Mouse (Mus musculus): ENCODE results near the gene Twsg1. TPM values are rescaled to one million over a fixed set of nuclear protein-coding genes. Genes with fewer than 3 reads are reported as not detected.

Twsg1 gene
- polyA plus RNA-seq, 1 experiment from 2014 or later: 16.9 TPM

DNA sequence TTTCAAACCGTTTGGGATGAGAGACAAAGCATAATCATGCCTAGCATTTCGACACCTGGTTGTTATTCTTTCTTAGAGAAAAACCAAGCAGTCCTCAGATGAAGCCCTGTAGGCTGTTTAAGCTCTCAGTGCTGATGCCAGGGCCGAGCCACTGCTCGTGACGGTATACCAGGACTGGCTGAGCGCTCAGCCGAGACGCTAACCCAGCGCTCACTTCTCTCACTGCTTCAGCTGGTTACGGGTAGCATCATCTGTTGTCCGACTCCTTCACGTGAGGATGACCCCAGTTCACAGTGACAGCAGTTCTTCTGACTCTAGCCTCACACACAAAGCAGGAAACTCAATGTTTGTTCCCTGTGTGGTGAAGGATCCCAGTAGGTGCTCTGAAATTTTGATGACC lies 10.8 kb downstream of the Twsg1 start:
- peak overlapping the region; percentile 18; the same call in 1 of the 2 replicates for H3K27ac ChIP-seq (ENCODE audit: low read length)
- no peak for ATAC-seq (ENCODE audit: low read depth)
- 75% methylated on average over 12 of the region's 12 CpGs for WGBS (ENCODE audit: insufficient replicate concordance)
- H3K4me2 ChIP-seq (ENCODE audit: low read depth, low read length): peak overlapping the region; percentile 12; the same call in 1 of the 2 replicates
- no peaks in the 10 kb centered on the region for H3K9me3 ChIP-seq (replicated peaks; ENCODE audit: control insufficient read depth, low read length)
- no peak overlapping the region for H3K9ac ChIP-seq (ENCODE audit: low read depth, low read length)
- H3K36me3 ChIP-seq (ENCODE audit: control insufficient read depth, insufficient read depth): no peaks in the 10 kb centered on the region
- H3K4me1 ChIP-seq (ENCODE audit: control insufficient read depth, low read depth, low read length): peaks cover 6% of the 10 kb centered on the region
- H3K27me3 ChIP-seq (ENCODE audit: control insufficient read depth, insufficient read depth, low read depth, low read length): no peaks in the 10 kb centered on the region
- no peak overlapping the region for H3K4me3 ChIP-seq (ENCODE audit: low read depth, low read length)

DNA sequence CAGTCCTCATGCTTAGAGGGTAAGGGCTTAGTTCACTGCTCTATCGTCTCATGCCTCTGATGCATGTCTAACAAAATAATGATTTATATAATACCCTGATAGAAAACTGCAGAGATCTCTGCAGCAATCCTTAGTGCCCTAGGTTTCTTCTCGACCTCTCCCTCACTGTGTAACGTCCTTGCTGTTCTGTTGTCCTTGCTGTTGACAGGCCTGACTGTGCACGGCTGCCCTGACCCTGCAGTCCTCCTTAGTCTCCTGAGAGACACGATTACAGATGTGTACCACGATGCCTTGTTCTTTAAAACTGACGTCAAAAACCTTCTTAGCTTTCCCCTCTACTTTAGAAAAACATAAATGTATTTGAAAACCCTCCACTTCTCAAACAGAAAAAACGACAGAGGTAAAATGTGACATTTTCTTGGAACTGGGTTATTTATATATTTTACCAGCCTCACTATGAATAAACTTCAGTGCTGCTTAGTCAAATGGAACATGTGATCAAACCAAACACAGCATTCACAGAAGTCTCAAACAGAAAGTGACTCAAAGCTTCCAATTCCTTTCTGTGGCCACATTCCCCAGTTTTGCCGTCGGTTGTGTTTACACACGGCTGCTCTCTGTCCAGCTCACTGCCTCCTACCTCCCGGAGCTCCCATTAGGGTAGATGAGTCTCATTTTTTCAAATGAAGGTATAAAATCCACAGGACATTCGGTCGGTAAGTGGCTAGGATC lies 11.4 kb downstream of the Twsg1 start:
- peak overlapping the region; percentile 12; the same call in 1 of the 2 replicates for H3K4me2 ChIP-seq (ENCODE audit: low read depth, low read length)
- ATAC-seq (ENCODE audit: low read depth): peak; percentile 46; the same call in 1 of the 2 replicates
- WGBS (ENCODE audit: insufficient replicate concordance): 60% methylated on average over 14 of the region's 14 CpGs

DNA sequence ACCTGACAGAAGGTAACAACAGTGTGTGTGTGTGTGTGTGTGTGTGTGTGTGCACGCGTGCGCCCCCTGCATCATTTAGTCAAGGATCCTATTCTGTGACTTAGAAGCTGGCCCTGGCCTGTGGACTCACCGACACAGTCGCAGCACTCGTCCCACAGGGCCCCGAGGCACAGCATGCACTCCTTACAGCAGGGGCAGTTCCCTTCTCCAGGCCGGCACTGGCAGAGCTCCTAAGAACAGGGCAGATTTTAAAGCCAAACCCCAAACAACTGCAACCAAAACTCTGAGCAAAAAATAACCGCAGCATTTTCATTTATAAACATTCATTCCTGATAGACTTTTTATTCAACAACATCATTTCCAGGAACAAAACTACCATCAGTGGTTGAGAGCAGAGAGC lies 13.4 kb downstream of the Twsg1 start:
- Histone ChIP-seq H3K27ac (ENCODE audit: low read length) (no peak overlapping the region), H3K4me1 (ENCODE audit: control insufficient read depth, low read depth, low read length) (peaks cover 6% of the 10 kb centered on the region), H3K27me3 (ENCODE audit: control insufficient read depth, insufficient read depth, low read depth, low read length) (no peaks in the 10 kb centered on the region), H3K9me3 (replicated peaks; ENCODE audit: control insufficient read depth, low read length) (no peaks in the 10 kb centered on the region), H3K4me2 (ENCODE audit: low read depth, low read length) (no peak overlapping the region), H3K36me3 (ENCODE audit: control insufficient read depth, insufficient read depth) (peaks cover 5% of the 10 kb centered on the region), H3K4me3 (ENCODE audit: low read depth, low read length) (no peak overlapping the region), H3K9ac (ENCODE audit: low read depth, low read length) (no peak overlapping the region)
- no peak for ATAC-seq (ENCODE audit: low read depth)
- 88% methylated on average over 9 of the region's 9 CpGs for WGBS (ENCODE audit: insufficient replicate concordance)

More for the DNA sequence above, 11.4 kb downstream of the Twsg1 start:
- Histone ChIP-seq H3K9me3 (replicated peaks; ENCODE audit: control insufficient read depth, low read length) (no peaks in the 10 kb centered on the region), H3K4me3 (ENCODE audit: low read depth, low read length) (no peak overlapping the region), H3K4me1 (ENCODE audit: control insufficient read depth, low read depth, low read length) (peaks cover 6% of the 10 kb centered on the region), H3K9ac (ENCODE audit: low read depth, low read length) (no peak overlapping the region), H3K27ac (ENCODE audit: low read length) (peak overlapping the region; percentile 54), H3K36me3 (ENCODE audit: control insufficient read depth, insufficient read depth) (no peaks in the 10 kb centered on the region), H3K27me3 (ENCODE audit: control insufficient read depth, insufficient read depth, low read depth, low read length) (no peaks in the 10 kb centered on the region)

DNA sequence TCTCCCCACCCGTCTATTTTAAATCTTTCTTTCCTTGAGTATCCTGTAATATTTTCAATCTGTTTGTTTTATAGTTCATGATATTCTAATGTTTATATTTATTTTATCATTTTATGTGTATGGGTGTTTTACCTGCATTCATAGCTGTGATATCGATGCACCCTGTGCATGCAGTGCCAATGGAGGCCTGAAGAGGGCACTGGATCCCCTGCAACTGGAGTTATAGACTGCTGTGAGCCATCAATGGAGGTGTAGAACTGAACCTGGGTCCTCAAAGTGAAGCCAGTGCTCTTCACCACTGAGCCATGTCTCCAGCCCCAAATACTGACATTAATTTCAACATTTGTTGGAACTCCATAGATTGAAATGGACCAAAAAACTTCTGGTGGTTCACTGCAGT lies 17.3 kb downstream of the Twsg1 start:
- peaks cover 5% of the 10 kb centered on the region for H3K4me1 ChIP-seq (ENCODE audit: control insufficient read depth, low read depth, low read length)
- H3K9ac ChIP-seq (ENCODE audit: low read depth, low read length): no peak overlapping the region
- ATAC-seq (ENCODE audit: low read depth): no peak
- no peaks in the 10 kb centered on the region for H3K9me3 ChIP-seq (replicated peaks; ENCODE audit: control insufficient read depth, low read length)
- 74% methylated on average over 2 of the region's 2 CpGs for WGBS (ENCODE audit: insufficient replicate concordance)
- H3K36me3 ChIP-seq (ENCODE audit: control insufficient read depth, insufficient read depth): peaks cover 5% of the 10 kb centered on the region
- no peak overlapping the region for H3K27ac ChIP-seq (ENCODE audit: low read length)
- H3K4me2 ChIP-seq (ENCODE audit: low read depth, low read length): no peak overlapping the region
- H3K27me3 ChIP-seq (ENCODE audit: control insufficient read depth, insufficient read depth, low read depth, low read length): no peaks in the 10 kb centered on the region
- no peak overlapping the region for H3K4me3 ChIP-seq (ENCODE audit: low read depth, low read length)

DNA sequence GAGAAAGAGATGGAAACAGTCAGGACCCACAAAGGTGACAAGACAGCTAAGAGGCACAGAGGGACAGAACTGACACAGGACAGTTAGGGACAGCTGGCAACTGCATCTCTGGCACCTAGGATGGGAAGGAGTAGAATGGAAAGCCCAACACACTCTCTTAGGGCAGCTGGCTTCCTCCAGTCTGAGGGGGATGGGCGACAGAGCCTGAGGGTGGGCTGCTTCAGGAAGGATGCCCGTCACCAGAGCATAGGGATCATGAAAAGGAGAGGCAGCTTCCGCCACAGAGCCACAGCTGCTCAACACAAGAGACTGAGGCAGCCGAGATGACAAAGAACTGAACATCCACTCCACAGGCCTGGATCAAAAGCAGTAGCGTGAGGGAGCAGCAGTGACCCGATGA lies 19.5 kb downstream of the Twsg1 start:
- no peak overlapping the region for H3K27ac ChIP-seq (ENCODE audit: low read length)

DNA sequence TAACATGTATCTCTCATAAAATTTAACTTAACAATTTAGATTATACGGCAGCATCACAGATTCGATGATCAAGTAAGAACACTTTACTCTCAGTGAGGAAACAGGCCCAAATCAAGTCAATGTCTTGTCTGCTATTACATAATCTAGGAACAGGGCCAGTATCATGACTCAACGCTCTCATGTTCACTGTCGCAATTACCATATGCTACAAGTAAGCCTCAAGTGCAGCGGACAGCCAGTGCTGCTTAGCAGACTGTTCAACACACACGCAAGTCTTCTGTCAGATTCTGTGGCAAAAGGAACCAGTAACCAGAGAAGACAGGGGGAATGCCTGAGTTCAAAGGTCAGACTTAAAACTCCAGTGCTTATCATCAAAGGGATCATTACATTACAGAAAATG lies 20.1 kb downstream of the Twsg1 start:
- H3K27ac ChIP-seq (ENCODE audit: low read length): no peak overlapping the region
- no peaks in the 10 kb centered on the region for H3K9me3 ChIP-seq (replicated peaks; ENCODE audit: control insufficient read depth, low read length)
- H3K27me3 ChIP-seq (ENCODE audit: control insufficient read depth, insufficient read depth, low read depth, low read length): no peaks in the 10 kb centered on the region
- H3K4me3 ChIP-seq (ENCODE audit: low read depth, low read length): no peak overlapping the region
- no peak overlapping the region for H3K4me2 ChIP-seq (ENCODE audit: low read depth, low read length)
- peak; percentile 37; the same call in 1 of the 2 replicates for ATAC-seq (ENCODE audit: low read depth)
- H3K4me1 ChIP-seq (ENCODE audit: control insufficient read depth, low read depth, low read length): peaks cover 5% of the 10 kb centered on the region
- H3K9ac ChIP-seq (ENCODE audit: low read depth, low read length): no peak overlapping the region
- WGBS (ENCODE audit: insufficient replicate concordance): 72% methylated on average over 6 of the region's 6 CpGs
- peaks cover 5% of the 10 kb centered on the region for H3K36me3 ChIP-seq (ENCODE audit: control insufficient read depth, insufficient read depth)

More for the DNA sequence above, 19.5 kb downstream of the Twsg1 start:
- peaks cover 5% of the 10 kb centered on the region for H3K36me3 ChIP-seq (ENCODE audit: control insufficient read depth, insufficient read depth)
- WGBS (ENCODE audit: insufficient replicate concordance): 66% methylated on average over 6 of the region's 6 CpGs
- H3K4me3 ChIP-seq (ENCODE audit: low read depth, low read length): no peak overlapping the region
- H3K4me1 ChIP-seq (ENCODE audit: control insufficient read depth, low read depth, low read length): peaks cover 5% of the 10 kb centered on the region
- H3K27me3 ChIP-seq (ENCODE audit: control insufficient read depth, insufficient read depth, low read depth, low read length): no peaks in the 10 kb centered on the region
- no peak for ATAC-seq (ENCODE audit: low read depth)
- no peak overlapping the region for H3K9ac ChIP-seq (ENCODE audit: low read depth, low read length)
- H3K9me3 ChIP-seq (replicated peaks; ENCODE audit: control insufficient read depth, low read length): no peaks in the 10 kb centered on the region
- no peak overlapping the region for H3K4me2 ChIP-seq (ENCODE audit: low read depth, low read length)

DNA sequence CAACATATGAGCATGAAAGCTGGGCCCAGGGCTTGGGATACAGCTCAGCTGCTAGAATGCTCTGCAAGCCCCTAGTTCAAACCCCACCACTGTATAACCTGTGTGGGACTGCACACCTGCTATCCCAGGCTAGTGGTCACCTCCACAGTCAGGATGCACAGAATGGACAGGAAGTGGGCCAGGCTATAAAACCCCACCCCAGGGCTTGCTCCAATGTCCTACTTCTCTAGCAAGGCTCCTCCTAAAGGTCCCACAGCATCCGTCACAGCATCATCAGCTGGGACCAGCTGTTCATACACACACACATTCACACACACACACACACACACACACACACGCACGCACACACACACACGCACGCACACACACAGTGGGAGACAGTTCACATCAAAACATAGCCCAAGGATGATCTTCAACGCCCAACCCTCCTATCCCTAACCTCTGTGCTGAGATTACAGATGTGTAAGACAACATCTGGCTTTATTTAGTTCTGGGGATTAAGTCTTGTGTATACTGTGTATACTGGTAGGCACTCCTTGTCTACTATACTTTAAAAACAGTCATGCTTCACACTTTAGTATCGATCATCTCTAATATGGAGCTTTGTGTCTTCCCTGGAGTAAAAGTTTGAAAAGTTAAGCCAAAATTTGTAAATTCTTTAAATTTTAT lies 20.7 kb downstream of the Twsg1 start:
- Histone ChIP-seq H3K4me2 (ENCODE audit: low read depth, low read length) (no peak overlapping the region), H3K36me3 (ENCODE audit: control insufficient read depth, insufficient read depth) (peaks cover 5% of the 10 kb centered on the region), H3K4me3 (ENCODE audit: low read depth, low read length) (no peak overlapping the region), H3K9ac (ENCODE audit: low read depth, low read length) (no peak overlapping the region), H3K4me1 (ENCODE audit: control insufficient read depth, low read depth, low read length) (peaks cover 5% of the 10 kb centered on the region), H3K27ac (ENCODE audit: low read length) (no peak overlapping the region), H3K27me3 (ENCODE audit: control insufficient read depth, insufficient read depth, low read depth, low read length) (no peaks in the 10 kb centered on the region), H3K9me3 (replicated peaks; ENCODE audit: control insufficient read depth, low read length) (no peaks in the 10 kb centered on the region)
- no peak for ATAC-seq (ENCODE audit: low read depth)
- 79% methylated on average over 7 of the region's 7 CpGs for WGBS (ENCODE audit: insufficient replicate concordance)

DNA sequence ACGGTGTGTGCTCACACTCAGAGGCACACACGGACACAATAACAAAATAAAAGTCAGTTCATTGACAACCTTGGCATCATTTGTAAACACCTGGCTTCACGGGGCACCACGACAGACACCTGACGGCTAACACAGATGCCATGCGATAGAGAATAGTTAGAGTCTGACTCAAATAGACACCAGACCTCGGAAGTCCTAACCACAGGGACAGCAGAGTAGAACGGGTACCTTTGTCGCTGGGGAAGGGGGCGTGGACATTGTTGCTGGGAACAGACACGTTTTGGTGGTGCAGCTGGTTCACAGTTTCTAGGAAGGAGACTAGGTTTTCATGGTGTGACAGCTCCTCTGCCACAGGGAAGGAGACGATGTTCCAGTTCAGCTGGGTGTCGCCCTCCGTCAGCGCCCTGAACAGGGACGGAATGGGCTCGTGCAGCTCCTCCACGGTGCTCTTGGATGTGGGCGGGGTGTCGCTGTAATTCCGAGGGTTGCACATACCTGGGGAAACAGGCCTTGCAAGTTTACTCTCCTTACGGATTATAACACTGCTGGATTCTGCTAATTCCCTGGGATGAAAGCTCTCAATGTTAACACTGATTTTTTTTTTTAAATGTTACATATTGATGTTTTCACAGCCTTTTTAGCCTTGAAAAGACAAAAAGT lies 21.6 kb downstream of the Twsg1 start:
- Histone ChIP-seq H3K4me1 (ENCODE audit: control insufficient read depth, low read depth, low read length) (peaks cover 5% of the 10 kb centered on the region), H3K27ac (ENCODE audit: low read length) (no peak overlapping the region), H3K9me3 (replicated peaks; ENCODE audit: control insufficient read depth, low read length) (no peaks in the 10 kb centered on the region), H3K36me3 (ENCODE audit: control insufficient read depth, insufficient read depth) (peaks cover 5% of the 10 kb centered on the region), H3K4me3 (ENCODE audit: low read depth, low read length) (no peak overlapping the region), H3K27me3 (ENCODE audit: control insufficient read depth, insufficient read depth, low read depth, low read length) (no peaks in the 10 kb centered on the region), H3K9ac (ENCODE audit: low read depth, low read length) (no peak overlapping the region), H3K4me2 (ENCODE audit: low read depth, low read length) (no peak overlapping the region)
- ATAC-seq (ENCODE audit: low read depth): no peak
- 75% methylated on average over 22 of the region's 22 CpGs for WGBS (ENCODE audit: insufficient replicate concordance)

DNA sequence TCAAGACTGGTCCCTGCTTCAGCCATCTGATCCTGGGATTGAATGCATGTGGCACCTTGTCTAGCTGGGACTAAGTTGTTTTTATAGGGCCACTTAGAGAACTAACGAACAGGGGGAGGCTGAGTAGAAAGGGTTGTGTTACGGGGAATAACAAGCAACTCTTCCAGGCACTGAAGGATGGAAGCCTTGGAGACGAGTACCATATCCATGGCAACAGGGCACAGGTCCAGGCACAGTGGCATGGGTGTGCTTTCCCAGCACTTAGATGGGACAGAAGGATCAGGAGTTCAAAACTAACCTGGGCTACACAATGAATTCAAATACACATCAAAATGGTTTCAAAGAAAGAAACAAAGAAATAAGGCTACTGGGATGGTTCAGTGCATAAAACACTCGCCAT lies 23.9 kb downstream of the Twsg1 start:
- Histone ChIP-seq H3K4me2 (ENCODE audit: low read depth, low read length) (no peak overlapping the region), H3K36me3 (ENCODE audit: control insufficient read depth, insufficient read depth) (peaks cover under 1% of the 10 kb centered on the region), H3K27ac (ENCODE audit: low read length) (no peak overlapping the region), H3K27me3 (ENCODE audit: control insufficient read depth, insufficient read depth, low read depth, low read length) (no peaks in the 10 kb centered on the region), H3K4me3 (ENCODE audit: low read depth, low read length) (no peak overlapping the region), H3K4me1 (ENCODE audit: control insufficient read depth, low read depth, low read length) (peaks cover 5% of the 10 kb centered on the region), H3K9me3 (replicated peaks; ENCODE audit: control insufficient read depth, low read length) (no peaks in the 10 kb centered on the region), H3K9ac (ENCODE audit: low read depth, low read length) (no peak overlapping the region)
- no peak for ATAC-seq (ENCODE audit: low read depth)
- 79% methylated on average over 4 of the region's 4 CpGs for WGBS (ENCODE audit: insufficient replicate concordance)
